Mouse (Mus musculus) liver, embryonic 14.5 days (tissue): ENCODE results near the gene Synpr. TPM values are rescaled to one million over a fixed set of nuclear protein-coding genes. Genes with fewer than 3 reads are reported as not detected.

Source experiments
- ATAC-seq: fragments of 200-750 bp; cut with Nextera tagmentation; 2 replicates; pipeline ENCODE4 v1.8.0; 2017; ENCODE audit warnings: moderate number of reproducible peaks, mild to moderate bottlenecking, moderate library complexity; ENCODE audit not compliant: insufficient read depth
- DNase-seq, 3 experiments: peaks; one replicate each; pipeline ENCODE4 v3.0.0-alpha.2; 2012 to 2013; ENCODE audit warnings: low read depth in 3 of 3, low spot score in 3 of 3
- H3K27ac ChIP-seq: fragments of 300-500 bp; sonication (generic); 2 replicates; pipeline ENCODE4 v1.5.1; 2014; ENCODE audit warnings: moderate library complexity, mild to moderate bottlenecking, control low read depth, inconsistent platforms
- H3K27me3 ChIP-seq: fragments of 300-500 bp; sonication (generic); 2 replicates; pipeline ENCODE4 v1.6.1; 2014; ENCODE audit warnings: mild to moderate bottlenecking, low read length, moderate library complexity; ENCODE audit not compliant: control insufficient read depth, insufficient read depth
- H3K36me3 ChIP-seq: fragments of 300-500 bp; sonication (generic); replicated peaks from 2 replicates; pipeline ENCODE4 v1.6.1; 2014; ENCODE audit warnings: low read depth; ENCODE audit not compliant: control insufficient read depth, insufficient read depth
- H3K4me1 ChIP-seq, 2 experiments: fragments of 200-500 bp in 1 of 2; fragments of 300-500 bp in 1 of 2; sonication (generic) in 1 of 2; replicated peaks; 2 replicates each; pipeline ENCODE4 v1.6.1; 2012 to 2014; ENCODE audit warnings: antibody characterized with exemption in 1 of 2, inconsistent platforms in 1 of 2, low read length in 1 of 2; ENCODE audit not compliant: control insufficient read depth in 2 of 2, insufficient read depth in 2 of 2
- H3K4me2 ChIP-seq: fragments of 300-500 bp; sonication (generic); 2 replicates; pipeline ENCODE4 v1.6.1; 2014; ENCODE audit warnings: low read depth, mild to moderate bottlenecking, control low read depth, moderate library complexity
- H3K4me3 ChIP-seq, 2 experiments: fragments of 200-500 bp in 1 of 2; fragments of 300-500 bp in 1 of 2; sonication (generic) in 1 of 2; 2 replicates each; pipeline ENCODE4 v1.5.1; 2012 to 2014; ENCODE audit warnings: low read depth in 2 of 2, low read length in 2 of 2, mild to moderate bottlenecking in 2 of 2, control low read depth in 1 of 2, inconsistent platforms in 1 of 2, moderate library complexity in 1 of 2; ENCODE audit not compliant: insufficient read depth in 1 of 2
- H3K9ac ChIP-seq: fragments of 300-500 bp; sonication (generic); replicated peaks from 2 replicates; pipeline ENCODE4 v1.6.1; 2014; ENCODE audit warnings: mild to moderate bottlenecking, control low read depth, moderate library complexity
- H3K9me3 ChIP-seq: fragments of 300-500 bp; sonication (generic); 2 replicates; pipeline ENCODE4 v1.6.1; 2016; ENCODE audit warnings: low read length, mixed read lengths; ENCODE audit not compliant: control insufficient read depth
- CTCF ChIP-seq: IDR thresholded peaks from 2 replicates; pipeline ENCODE4 v1.5.1; 2016; ENCODE audit warnings: antibody characterized with exemption, low read depth, control low read depth
- EP300 ChIP-seq: IDR thresholded peaks from 2 replicates; pipeline ENCODE4 v1.6.1; 2016; ENCODE audit warnings: antibody characterized with exemption, low read depth
- WGBS: fragments of 180-500 bp; shearing (Covaris S2); extraction: QIAGEN DNeasy Blood & Tissue Kit; methylation state at CpG from one replicate; pipeline ENCODE4 v1.1.7; 2014; ENCODE audit not compliant: insufficient replicate concordance; 5-methylcytosine and 5-hydroxymethylcytosine counted together
- polyA plus RNA-seq, 2 experiments: library from polyadenylated mRNA; depleted of rRNA in 1 of 2; stranded (reverse) in 1 of 2; unstranded in 1 of 2; fragments of >200 nt; fragmentation: Nextera tagmentation in 1 of 2; extraction: Ambion mirVana in 1 of 2; gene quantifications; 2 replicates each; pipeline versions ENCODE4 v1.2.1 to v1.2.3; 2012 to 2014

Synpr gene
- polyA plus RNA-seq, 2 experiments = 0.01 TPM; not detected in 1

GRCm38 (mm10) chr14:13354154-13354553 lies 69.6 kb downstream of the Synpr start:
- H3K36me3 ChIP-seq = no peaks in the 10 kb centered on the region
- ATAC-seq = no peak
- no peaks in the 10 kb centered on the region for H3K27me3 ChIP-seq
- H3K9ac ChIP-seq = no peak overlapping the region
- H3K27ac ChIP-seq = no peak overlapping the region
- no peaks in the 10 kb centered on the region for H3K4me1 ChIP-seq
- 14% methylated on average over 5 of the region's 5 CpGs for WGBS
- DNase-seq = peak in 1 of 3 experiments; percentile 3
- H3K4me2 ChIP-seq = no peak overlapping the region
- no peak for TF ChIP-seq EP300
- TF ChIP-seq CTCF = peak; percentile 68
- no peaks in the 10 kb centered on the region for H3K9me3 ChIP-seq
- no peak overlapping the region for H3K4me3 ChIP-seq

DNA sequence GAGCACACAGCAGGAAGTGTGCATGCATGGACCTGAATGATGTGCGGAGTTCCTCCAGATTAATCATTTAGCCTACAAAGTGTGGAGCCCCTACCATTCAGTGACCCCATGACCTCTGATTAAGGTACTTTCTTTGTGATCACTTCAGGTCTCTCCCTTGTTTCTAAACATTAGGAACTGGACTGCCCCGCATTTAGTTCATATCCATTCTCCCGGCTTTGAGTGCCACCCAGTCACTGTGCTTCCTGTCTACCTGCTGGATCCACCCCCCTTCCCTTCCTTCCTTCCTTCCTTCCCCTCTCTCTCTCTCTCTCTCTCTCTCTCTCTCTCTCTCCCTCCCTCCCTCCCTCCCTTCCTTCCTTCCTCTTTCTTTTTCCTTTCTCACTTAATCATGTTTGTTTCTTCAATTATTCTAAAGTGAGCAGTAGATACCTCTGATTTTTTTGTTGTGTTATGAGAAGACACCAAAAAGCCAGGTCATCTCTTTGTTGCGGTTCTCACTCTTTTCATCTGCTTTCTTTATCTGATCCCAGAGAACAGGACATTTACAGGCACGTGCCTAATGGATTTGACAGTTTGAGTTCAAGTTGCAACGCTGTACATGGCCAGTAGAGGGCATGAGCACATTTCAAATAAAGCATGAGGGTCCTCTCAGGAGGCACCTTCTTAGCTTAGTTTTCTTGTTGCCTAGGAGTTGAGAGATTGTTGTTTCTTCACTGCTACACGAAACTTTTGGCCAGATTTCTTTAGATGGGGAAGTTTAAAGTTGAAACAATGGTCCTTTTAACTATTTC lies 71.2 kb downstream of the Synpr start:
- H3K4me1 ChIP-seq = no peaks in the 10 kb centered on the region
- peak; percentile 68 for TF ChIP-seq CTCF
- no peak for TF ChIP-seq EP300
- ATAC-seq (no peak), DNase-seq (peak; percentile 28 to 37 (median 35))
- H3K9me3 ChIP-seq = no peaks in the 10 kb centered on the region
- H3K36me3 ChIP-seq = no peaks in the 10 kb centered on the region
- H3K4me3 ChIP-seq = no peak overlapping the region
- 8% methylated on average over 7 of the region's 7 CpGs for WGBS
- H3K4me2 ChIP-seq = no peak overlapping the region
- H3K27me3 ChIP-seq = no peaks in the 10 kb centered on the region
- no peak overlapping the region for H3K27ac ChIP-seq
- H3K9ac ChIP-seq = no peak overlapping the region

DNA sequence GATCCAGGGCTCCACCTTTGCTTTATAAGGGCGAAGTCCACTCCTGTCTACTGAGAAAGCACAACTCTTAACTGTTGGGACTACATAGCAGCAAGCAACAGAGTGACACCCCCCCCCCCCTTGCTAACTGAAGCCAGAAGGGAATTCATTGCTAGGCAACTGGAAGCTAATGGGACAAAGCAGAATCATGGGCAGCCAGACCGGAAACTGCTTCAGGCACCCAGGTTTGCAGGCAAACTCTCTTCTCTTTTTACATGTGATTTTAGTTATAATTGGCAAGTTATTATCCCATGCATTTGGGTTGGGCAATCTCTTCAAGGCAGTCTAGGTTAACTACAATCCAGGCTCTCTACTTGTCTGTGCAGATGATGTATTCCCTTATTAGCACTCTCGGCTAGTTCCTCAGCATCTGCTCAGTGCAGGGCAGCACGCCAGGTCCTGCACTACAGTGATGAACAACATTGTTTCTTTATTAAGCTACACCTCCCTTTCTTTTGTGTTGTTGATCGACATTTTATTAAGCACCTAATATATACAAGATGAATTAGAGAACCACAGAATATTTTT lies 72.6 kb downstream of the Synpr start:
- H3K4me1 ChIP-seq = no peaks in the 10 kb centered on the region
- H3K4me2 ChIP-seq = no peak overlapping the region
- WGBS = 60% methylated on average over 5 of the region's 5 CpGs
- H3K36me3 ChIP-seq = no peaks in the 10 kb centered on the region
- H3K27me3 ChIP-seq = no peaks in the 10 kb centered on the region
- DNase-seq = no peak
- no peak overlapping the region for H3K4me3 ChIP-seq
- H3K9me3 ChIP-seq = no peaks in the 10 kb centered on the region
- H3K27ac ChIP-seq = no peak overlapping the region
- no peak for ATAC-seq
- no peak overlapping the region for H3K9ac ChIP-seq
- TF ChIP-seq CTCF (no peak), EP300 (no peak)

DNA sequence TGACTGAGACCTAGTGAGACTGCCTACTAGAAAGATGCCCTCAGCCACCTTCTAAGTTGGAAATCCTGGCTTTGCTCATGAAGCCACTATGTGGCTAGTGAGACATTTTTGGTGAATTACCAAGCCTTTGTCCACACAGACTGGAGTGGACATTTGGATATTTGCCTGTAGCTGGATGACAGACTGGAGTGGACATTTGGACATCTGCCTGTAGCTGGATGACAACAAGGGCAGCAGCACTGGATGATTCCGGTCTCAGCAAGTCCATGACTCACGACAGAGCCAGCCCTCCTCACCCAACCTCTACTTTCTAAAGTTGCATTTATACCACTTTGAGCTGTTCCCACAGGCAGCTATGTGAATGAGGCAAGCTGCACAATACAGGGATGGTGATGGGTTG lies 73.5 kb downstream of the Synpr start:
- H3K4me1 ChIP-seq = no peaks in the 10 kb centered on the region
- 62% methylated on average over 2 of the region's 2 CpGs for WGBS
- no peak for TF ChIP-seq CTCF
- TF ChIP-seq EP300 = no peak

GRCm38 (mm10) chr14:13361184-13361583 lies 76.6 kb downstream of the Synpr start:
- Histone ChIP-seq H3K36me3 (no peaks in the 10 kb centered on the region), H3K4me2 (no peak overlapping the region), H3K27me3 (no peaks in the 10 kb centered on the region), H3K9me3 (no peaks in the 10 kb centered on the region), H3K9ac (no peak overlapping the region), H3K4me3 (no peak overlapping the region), H3K4me1 (no peaks in the 10 kb centered on the region), H3K27ac (no peak overlapping the region)
- ATAC-seq (no peak), DNase-seq (no peak)
- no peak for TF ChIP-seq EP300

More for the DNA sequence above, 73.5 kb downstream of the Synpr start:
- Histone ChIP-seq H3K27ac (no peak overlapping the region), H3K4me2 (no peak overlapping the region), H3K36me3 (no peaks in the 10 kb centered on the region), H3K27me3 (no peaks in the 10 kb centered on the region), H3K4me3 (no peak overlapping the region), H3K9ac (no peak overlapping the region), H3K9me3 (no peaks in the 10 kb centered on the region)
- ATAC-seq (no peak), DNase-seq (no peak)
